Mouse (Mus musculus) telencephalon, adult 2 months (tissue): ENCODE results near the gene Srsf10.

ENCODE experiments used
- DNase-seq: peaks from one replicate; pipeline ENCODE4 v3.0.0-alpha.2; 2011; ENCODE audit warnings: low read depth, low spot score

Srsf10 gene

GRCm38 (mm10) chr4:135918635-135919279, 63.2 kb downstream of the Srsf10 start:
- no peak for DNase-seq

GRCm38 (mm10) chr4:135919280-135919639, 63.7 kb downstream of the Srsf10 start:
- no peak for DNase-seq
